Mouse (Mus musculus): ENCODE data around the gene Uqcc2. TPM values are rescaled to one million over a fixed set of nuclear protein-coding genes. Genes with fewer than 3 reads are reported as not detected.
A peak's percentile ranks its signal among the peaks of the same experiment; 100 is the strongest.

Gene Uqcc2
- polyA plus RNA-seq, 1 experiment from 2014 or later = 315 TPM

- H3K9me3 ChIP-seq (replicated peaks; ENCODE audit: low read length) = no peaks in the 10 kb centered on the region
- no peaks in the 10 kb centered on the region for H3K27me3 ChIP-seq (ENCODE audit: insufficient read depth, low read length)
- DNase-seq (ENCODE audit: low spot score) (peak; percentile 49), ATAC-seq (replicated peaks; ENCODE audit: low FRiP score, low read depth) (no peak)
- WGBS = 74% methylated on average over 8 of the region's 8 CpGs
- no peak overlapping the region for H3K9ac ChIP-seq (ENCODE audit: low read depth, low read length)
- no peak overlapping the region for H3K4me2 ChIP-seq (ENCODE audit: low read length)
- 0 out of 2 replicates have a peak, but pooled peaks cover 5% of the 10 kb centered on the region for H3K4me1 ChIP-seq (replicated peaks; ENCODE audit: insufficient read depth, low read length)
- no peak overlapping the region for H3K4me3 ChIP-seq (replicated peaks; ENCODE audit: low read depth, low read length)
- no peaks in the 10 kb centered on the region for H3K36me3 ChIP-seq (ENCODE audit: insufficient read depth, low read length)
- H3K27ac ChIP-seq = no peak overlapping the region
- peak; percentile 65 for TF ChIP-seq CTCF (IDR thresholded peaks at IDR 0.05; ENCODE audit: low read depth)
Observed at GRCm38 (mm10) chr17:27151411-27151810, 17.7 kb upstream of the Uqcc2 start.

- Histone ChIP-seq H3K36me3 (ENCODE audit: insufficient read depth, low read length) (no peaks in the 10 kb centered on the region), H3K4me3 (replicated peaks; ENCODE audit: low read depth, low read length) (no peak overlapping the region), H3K9me3 (replicated peaks; ENCODE audit: low read length) (no peaks in the 10 kb centered on the region), H3K4me2 (ENCODE audit: low read length) (no peak overlapping the region), H3K27ac (no peak overlapping the region), H3K4me1 (replicated peaks; ENCODE audit: insufficient read depth, low read length) (0 out of 2 replicates have a peak, but pooled peaks cover 5% of the 10 kb centered on the region), H3K27me3 (ENCODE audit: insufficient read depth, low read length) (no peaks in the 10 kb centered on the region), H3K9ac (ENCODE audit: low read depth, low read length) (no peak overlapping the region)
- ATAC-seq (replicated peaks; ENCODE audit: low FRiP score, low read depth) (no peak), DNase-seq (ENCODE audit: low spot score) (no peak)
- no peak for TF ChIP-seq CTCF (IDR thresholded peaks at IDR 0.05; ENCODE audit: low read depth)
- WGBS = 58% methylated on average over 7 of the region's 7 CpGs
Observed at GRCm38 (mm10) chr17:27150871-27151270, 17.2 kb upstream of the Uqcc2 start.

GRCm38 (mm10) chr17:27146323-27146923, 12.7 kb upstream of the Uqcc2 start:
- peaks cover 17% of the 10 kb centered on the region; the same call in 1 of the 2 replicates for H3K4me1 ChIP-seq (replicated peaks; ENCODE audit: insufficient read depth, low read length)
- no peaks in the 10 kb centered on the region for H3K9me3 ChIP-seq (replicated peaks; ENCODE audit: low read length)
- H3K4me3 ChIP-seq (replicated peaks; ENCODE audit: low read depth, low read length) = no peak overlapping the region
- no peaks in the 10 kb centered on the region; the same call in 1 of the 2 replicates for H3K27me3 ChIP-seq (ENCODE audit: insufficient read depth, low read length)
- no peak overlapping the region for H3K9ac ChIP-seq (ENCODE audit: low read depth, low read length)
- whole genome bisulfite sequencing = 5% methylated on average over 8 of the region's 8 CpGs
- H3K27ac ChIP-seq = no peak overlapping the region
- ATAC-seq (replicated peaks; ENCODE audit: low FRiP score, low read depth) = no peak
- TF ChIP-seq CTCF (IDR thresholded peaks at IDR 0.05; ENCODE audit: low read depth) = no peak
- peak; percentile 80 for DNase-seq (ENCODE audit: low spot score)
- no peak overlapping the region for H3K4me2 ChIP-seq (ENCODE audit: low read length)
- no peaks in the 10 kb centered on the region for H3K36me3 ChIP-seq (ENCODE audit: insufficient read depth, low read length)

- Histone ChIP-seq H3K27me3 (ENCODE audit: insufficient read depth, low read length) (no peaks in the 10 kb centered on the region; the same call in 1 of the 2 replicates), H3K9me3 (replicated peaks; ENCODE audit: low read length) (no peaks in the 10 kb centered on the region), H3K9ac (ENCODE audit: low read depth, low read length) (no peak overlapping the region), H3K4me1 (replicated peaks; ENCODE audit: insufficient read depth, low read length) (peaks cover 17% of the 10 kb centered on the region; the same call in 1 of the 2 replicates), H3K4me3 (replicated peaks; ENCODE audit: low read depth, low read length) (no peak overlapping the region), H3K27ac (no peak overlapping the region), H3K4me2 (ENCODE audit: low read length) (no peak overlapping the region), H3K36me3 (ENCODE audit: insufficient read depth, low read length) (no peaks in the 10 kb centered on the region)
- no peak for ATAC-seq (replicated peaks; ENCODE audit: low FRiP score, low read depth)
- 57% methylated on average over 4 of the region's 4 CpGs for WGBS
- DNase-seq (ENCODE audit: low spot score) = no peak
- no peak for TF ChIP-seq CTCF (IDR thresholded peaks at IDR 0.05; ENCODE audit: low read depth)
Observed at GRCm38 (mm10) chr17:27144152-27144551, 10.4 kb upstream of the Uqcc2 start.

GRCm38 (mm10) chr17:27141971-27142450, 8.3 kb upstream of the Uqcc2 start:
- no peak for TF ChIP-seq CTCF (IDR thresholded peaks at IDR 0.05; ENCODE audit: low read depth)
- Histone ChIP-seq H3K27ac (peak overlapping the region; percentile 57), H3K36me3 (ENCODE audit: insufficient read depth, low read length) (no peaks in the 10 kb centered on the region), H3K4me3 (replicated peaks; ENCODE audit: low read depth, low read length) (no peak overlapping the region), H3K4me1 (replicated peaks; ENCODE audit: insufficient read depth, low read length) (peaks cover 16% of the 10 kb centered on the region; the same call in 1 of the 2 replicates), H3K4me2 (ENCODE audit: low read length) (peak overlapping the region; percentile 31; the same call in 1 of the 2 replicates), H3K9me3 (replicated peaks; ENCODE audit: low read length) (no peaks in the 10 kb centered on the region), H3K27me3 (ENCODE audit: insufficient read depth, low read length) (no peaks in the 10 kb centered on the region; the same call in 1 of the 2 replicates), H3K9ac (ENCODE audit: low read depth, low read length) (no peak overlapping the region)
- ATAC-seq (replicated peaks; ENCODE audit: low FRiP score, low read depth) = peak; percentile 72; the same call in 1 of the 2 replicates
- 15% methylated on average over 10 of the region's 10 CpGs for WGBS
- peak; percentile 63 for DNase-seq (ENCODE audit: low spot score)

- H3K27me3 ChIP-seq (ENCODE audit: insufficient read depth, low read length) = no peaks in the 10 kb centered on the region; the same call in 1 of the 2 replicates
- 61% methylated on average over 9 of the region's 9 CpGs for WGBS
Observed at GRCm38 (mm10) chr17:27140262-27140661, 6.5 kb upstream of the Uqcc2 start.

More at GRCm38 (mm10) chr17:27140262-27140661, 6.5 kb upstream of the Uqcc2 start:
- Histone ChIP-seq H3K9me3 (replicated peaks; ENCODE audit: low read length) (no peaks in the 10 kb centered on the region), H3K4me1 (replicated peaks; ENCODE audit: insufficient read depth, low read length) (peaks cover 12% of the 10 kb centered on the region; the same call in 1 of the 2 replicates), H3K27ac (no peak overlapping the region), H3K9ac (ENCODE audit: low read depth, low read length) (no peak overlapping the region), H3K4me3 (replicated peaks; ENCODE audit: low read depth, low read length) (no peak overlapping the region), H3K36me3 (ENCODE audit: insufficient read depth, low read length) (no peaks in the 10 kb centered on the region), H3K4me2 (ENCODE audit: low read length) (no peak overlapping the region)
- ATAC-seq (replicated peaks; ENCODE audit: low FRiP score, low read depth) (no peak), DNase-seq (ENCODE audit: low spot score) (no peak)
- TF ChIP-seq CTCF (IDR thresholded peaks at IDR 0.05; ENCODE audit: low read depth) = no peak
